Mouse (Mus musculus): ENCODE measurements around the gene Kcnh1.

DNA sequence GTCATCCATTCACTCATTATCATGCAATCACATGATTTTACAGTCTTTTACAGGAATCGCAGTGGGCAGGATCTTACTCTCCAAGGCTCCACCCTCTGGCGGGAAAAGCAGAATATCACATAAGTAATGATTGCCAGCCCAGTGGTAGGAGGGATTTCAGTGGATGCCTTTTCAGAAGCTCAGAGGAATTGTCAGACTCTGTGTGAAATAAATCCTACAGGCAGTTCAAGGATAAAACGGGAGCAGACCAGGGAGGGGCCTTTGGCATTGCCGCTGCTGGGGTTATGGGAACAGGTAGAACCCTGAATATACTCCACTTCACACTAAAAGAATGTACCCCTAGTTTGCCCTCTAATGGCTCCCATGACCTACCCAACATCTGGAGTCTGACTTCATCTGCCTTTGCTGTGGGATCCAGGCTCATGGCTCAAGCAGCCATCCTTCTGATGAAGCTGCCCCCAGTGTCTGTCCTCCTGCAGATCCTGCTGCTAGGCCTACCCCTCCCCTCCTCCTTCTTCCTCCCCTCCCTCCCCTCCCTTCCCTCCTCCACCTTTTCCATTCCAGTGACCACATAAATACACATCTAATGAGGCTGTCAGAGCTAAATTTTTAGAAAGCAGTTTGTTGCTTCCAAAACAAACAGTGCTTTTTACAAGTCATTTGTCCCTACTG is 181.5 kb downstream of the Kcnh1 start:
- no peak for TF ChIP-seq CTCF (IDR thresholded peaks at IDR 0.05; ENCODE audit: low read depth)
- TF ChIP-seq EP300 (IDR thresholded peaks at IDR 0.05; ENCODE audit: low read depth), result no peak

All from liver, embryonic 14.5 days (tissue).